Mouse (Mus musculus) liver, postnatal 0 days (tissue): ENCODE measurements around the gene Foxk1.

ENCODE experiments used
- CTCF ChIP-seq: sonication (generic); IDR thresholded peaks from 2 replicates; pipeline ENCODE4 v1.5.1; 2016; ENCODE audit warnings: antibody characterized with exemption, low read depth
- EP300 ChIP-seq: IDR thresholded peaks from 2 replicates; pipeline ENCODE4 v1.6.1; 2016; ENCODE audit warnings: antibody characterized with exemption, low read depth, mild to moderate bottlenecking

DNA sequence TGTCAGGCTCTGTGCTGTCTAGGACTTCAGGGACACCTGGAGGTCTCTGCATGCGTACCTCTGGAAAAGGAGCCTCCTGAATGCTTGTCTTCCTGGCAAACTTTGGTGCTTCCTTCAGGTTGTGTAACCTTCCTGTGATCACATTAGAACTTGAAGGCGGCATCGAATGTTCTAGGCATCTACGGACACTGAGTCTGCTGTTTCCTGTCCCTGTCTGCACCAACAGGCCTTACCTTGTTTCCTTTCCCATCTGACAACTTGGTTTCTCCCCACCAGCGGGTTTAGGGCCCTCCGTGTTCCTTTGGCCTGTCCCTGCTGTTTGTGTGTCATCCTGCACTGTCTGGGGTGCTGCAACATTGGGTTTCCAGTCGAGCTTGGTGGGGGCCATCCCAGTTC lies 40.7 kb downstream of the Foxk1 start:
- TF ChIP-seq CTCF (no peak), EP300 (no peak)
